Mouse (Mus musculus): ENCODE results near the gene Pkp4. TPM values are rescaled to one million over a fixed set of nuclear protein-coding genes. Genes with fewer than 3 reads are reported as not detected.
A peak's percentile ranks its signal among the peaks of the same experiment; 100 is the strongest.

Pkp4 gene
- polyA plus RNA-seq, 1 experiment from 2014 or later = 28.2 TPM

DNA sequence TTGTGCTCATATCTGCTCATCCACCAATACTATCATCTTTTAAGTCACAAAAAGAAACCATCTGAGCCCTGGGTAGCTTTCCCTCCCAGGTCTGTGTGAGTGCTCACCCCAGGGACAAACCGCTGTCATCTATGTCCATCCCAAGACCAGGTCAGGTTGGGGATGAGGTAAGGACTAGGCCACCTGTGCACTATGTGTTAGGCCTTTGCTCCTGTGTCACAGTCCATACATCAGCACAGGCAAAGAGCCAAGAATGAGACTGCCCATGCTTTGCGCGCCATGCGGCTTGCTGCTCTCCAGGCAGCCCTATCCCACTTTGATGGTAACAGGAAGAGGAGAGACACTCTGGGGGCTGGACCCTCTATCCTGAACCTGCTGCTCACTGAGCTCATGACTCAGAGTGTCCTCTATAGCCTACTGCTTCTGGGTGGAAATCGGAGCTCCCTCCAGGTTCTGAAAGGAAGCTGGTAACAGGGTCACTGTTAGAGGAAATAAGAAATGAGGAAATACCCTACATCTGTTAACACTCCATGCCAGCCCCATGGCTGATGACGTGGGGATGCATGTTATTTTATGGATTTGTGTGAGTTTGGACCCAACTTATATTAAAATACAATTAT, 182.1 kb downstream of the Pkp4 start:
- Histone ChIP-seq H3K4me1 (replicated peaks; ENCODE audit: control insufficient read depth, insufficient read depth, low read length) (no peaks in the 10 kb centered on the region), H3K27me3 (ENCODE audit: control insufficient read depth, insufficient read depth, low read depth, low read length) (no peaks in the 10 kb centered on the region)
- 88% methylated on average over 6 of the region's 6 CpGs for WGBS

DNA sequence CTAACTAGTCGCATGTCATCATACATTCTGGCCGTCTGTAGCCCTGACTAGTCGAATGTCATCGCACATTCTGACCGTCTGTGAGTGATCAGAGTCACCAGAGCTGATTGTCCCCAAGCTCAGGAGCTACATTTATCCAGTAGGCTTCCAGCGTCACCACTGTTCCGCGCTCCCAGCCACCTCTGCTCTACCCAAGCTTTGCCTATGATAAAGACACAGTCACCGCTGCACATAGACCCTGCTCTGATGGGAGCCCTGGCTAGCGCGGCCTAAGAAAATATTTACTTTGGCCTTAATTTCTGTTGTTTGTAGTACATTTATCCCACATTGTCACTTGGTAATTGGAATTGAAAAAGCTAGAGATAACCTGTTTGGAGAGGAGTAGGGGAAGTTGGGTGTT, 183.2 kb downstream of the Pkp4 start:
- no peak overlapping the region for H3K4me3 ChIP-seq (ENCODE audit: low read length)
- no peak overlapping the region for H3K4me2 ChIP-seq (ENCODE audit: low read depth, low read length)
- no peaks in the 10 kb centered on the region for H3K27me3 ChIP-seq (ENCODE audit: control insufficient read depth, insufficient read depth, low read depth, low read length)
- H3K27ac ChIP-seq (ENCODE audit: low read length) = no peak overlapping the region
- H3K4me1 ChIP-seq (replicated peaks; ENCODE audit: control insufficient read depth, insufficient read depth, low read length) = no peaks in the 10 kb centered on the region
- peaks cover 35% of the 10 kb centered on the region for H3K36me3 ChIP-seq (ENCODE audit: control insufficient read depth, insufficient read depth, low read length)
- ATAC-seq (ENCODE audit: low read depth) = no peak
- WGBS = 78% methylated on average over 11 of the region's 11 CpGs
- H3K9me3 ChIP-seq (ENCODE audit: control insufficient read depth, low read length) = no peaks in the 10 kb centered on the region
- no peak overlapping the region for H3K9ac ChIP-seq (ENCODE audit: low read length)

More for the DNA sequence above, 182.1 kb downstream of the Pkp4 start:
- H3K36me3 ChIP-seq (ENCODE audit: control insufficient read depth, insufficient read depth, low read length) = peaks cover 33% of the 10 kb centered on the region
- H3K4me3 ChIP-seq (ENCODE audit: low read length) = no peak overlapping the region
- H3K27ac ChIP-seq (ENCODE audit: low read length) = no peak overlapping the region
- H3K4me2 ChIP-seq (ENCODE audit: low read depth, low read length) = no peak overlapping the region
- ATAC-seq (ENCODE audit: low read depth) = no peak
- no peaks in the 10 kb centered on the region for H3K9me3 ChIP-seq (ENCODE audit: control insufficient read depth, low read length)
- H3K9ac ChIP-seq (ENCODE audit: low read length) = no peak overlapping the region

DNA sequence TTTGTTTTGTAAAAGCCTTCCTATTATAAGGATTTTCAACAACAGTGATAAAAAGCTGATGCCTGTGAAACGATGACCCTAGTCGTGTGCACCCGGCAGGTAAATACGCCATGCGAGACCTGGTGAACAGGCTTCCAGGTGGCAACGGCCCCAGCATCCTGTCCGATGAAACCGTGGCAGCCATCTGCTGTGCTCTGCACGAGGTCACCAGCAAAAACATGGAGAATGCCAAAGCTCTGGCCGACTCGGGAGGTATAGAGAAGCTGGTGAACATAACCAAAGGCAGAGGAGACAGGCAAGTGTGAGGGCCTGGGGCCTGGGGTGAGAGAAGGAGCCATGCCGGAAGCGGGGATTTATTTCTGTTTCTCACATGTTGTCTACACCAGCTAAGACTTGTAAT, 184.0 kb downstream of the Pkp4 start:
- no peak overlapping the region for H3K27ac ChIP-seq (ENCODE audit: low read length)
- no peaks in the 10 kb centered on the region for H3K4me1 ChIP-seq (replicated peaks; ENCODE audit: control insufficient read depth, insufficient read depth, low read length)
- peaks cover 35% of the 10 kb centered on the region for H3K36me3 ChIP-seq (ENCODE audit: control insufficient read depth, insufficient read depth, low read length)
- H3K27me3 ChIP-seq (ENCODE audit: control insufficient read depth, insufficient read depth, low read depth, low read length) = no peaks in the 10 kb centered on the region
- H3K4me3 ChIP-seq (ENCODE audit: low read length) = no peak overlapping the region
- no peak overlapping the region for H3K9ac ChIP-seq (ENCODE audit: low read length)
- H3K9me3 ChIP-seq (ENCODE audit: control insufficient read depth, low read length) = no peaks in the 10 kb centered on the region
- no peak for ATAC-seq (ENCODE audit: low read depth)
- WGBS = 90% methylated on average over 13 of the region's 13 CpGs
- no peak overlapping the region for H3K4me2 ChIP-seq (ENCODE audit: low read depth, low read length)

DNA sequence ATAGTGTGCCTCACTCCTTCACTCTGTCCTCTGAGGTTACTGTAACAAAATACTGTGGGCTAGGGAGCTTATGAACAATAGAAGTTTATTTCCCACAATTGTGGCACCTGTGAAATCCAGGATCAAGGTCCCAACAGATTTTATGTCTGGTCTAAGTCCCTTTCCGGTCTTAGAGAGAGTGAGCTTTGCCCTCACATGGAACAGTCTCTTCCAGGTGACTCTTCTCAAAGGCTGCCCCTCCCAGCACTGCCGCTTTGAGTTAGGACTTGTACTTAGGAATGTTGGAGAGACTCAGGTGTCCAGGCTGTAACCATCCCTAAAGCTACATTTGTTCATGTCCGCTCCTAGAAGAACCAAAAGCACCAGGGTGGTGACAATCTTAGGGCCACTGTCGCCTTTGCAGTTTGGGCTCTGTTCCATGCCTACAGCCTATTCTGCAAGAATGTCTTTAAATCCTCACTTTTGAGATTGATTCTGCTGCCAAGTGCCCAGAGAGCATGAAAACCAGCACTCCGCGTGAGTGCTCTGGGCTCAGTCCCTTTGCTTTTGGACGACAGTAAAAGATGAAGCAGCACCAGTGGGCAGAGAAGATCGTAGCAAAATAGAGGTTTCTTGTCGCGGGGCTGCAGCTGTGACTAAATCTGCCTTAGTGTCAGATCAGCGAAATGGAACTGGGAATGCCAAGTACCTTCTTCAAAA, 184.6 kb downstream of the Pkp4 start:
- 91% methylated on average over 11 of the region's 11 CpGs for WGBS
- H3K4me1 ChIP-seq (replicated peaks; ENCODE audit: control insufficient read depth, insufficient read depth, low read length) = no peaks in the 10 kb centered on the region
- no peak for ATAC-seq (ENCODE audit: low read depth)
- H3K9me3 ChIP-seq (ENCODE audit: control insufficient read depth, low read length) = no peaks in the 10 kb centered on the region
- no peak overlapping the region for H3K27ac ChIP-seq (ENCODE audit: low read length)
- no peak overlapping the region for H3K4me3 ChIP-seq (ENCODE audit: low read length)
- H3K9ac ChIP-seq (ENCODE audit: low read length) = no peak overlapping the region
- no peaks in the 10 kb centered on the region for H3K27me3 ChIP-seq (ENCODE audit: control insufficient read depth, insufficient read depth, low read depth, low read length)
- no peak overlapping the region for H3K4me2 ChIP-seq (ENCODE audit: low read depth, low read length)
- H3K36me3 ChIP-seq (ENCODE audit: control insufficient read depth, insufficient read depth, low read length) = peaks cover 31% of the 10 kb centered on the region

DNA sequence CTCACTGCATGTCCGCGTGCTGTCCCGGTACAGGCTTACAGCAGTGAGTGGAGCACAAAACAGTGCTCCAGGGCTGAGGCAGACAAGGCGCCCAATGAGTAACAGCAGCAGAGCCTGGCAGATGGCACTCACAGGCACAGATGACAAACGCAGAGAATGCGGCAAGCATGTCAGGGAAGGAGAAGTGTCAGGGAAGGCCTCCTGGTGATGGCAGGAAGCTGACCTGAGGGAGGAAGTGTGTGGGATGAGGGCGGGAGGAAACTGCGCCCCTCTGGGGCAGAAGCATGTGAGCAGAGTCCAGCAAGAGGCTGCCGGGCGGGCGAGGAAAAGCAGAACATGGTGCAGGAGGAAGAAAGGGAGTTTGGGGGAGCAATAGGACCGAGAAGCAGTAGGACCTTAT, 185.8 kb downstream of the Pkp4 start:
- no peak overlapping the region for H3K9ac ChIP-seq (ENCODE audit: low read length)
- 0 out of 2 replicates have a peak, but pooled peaks have one; percentile 16 for ATAC-seq (ENCODE audit: low read depth)
- H3K36me3 ChIP-seq (ENCODE audit: control insufficient read depth, insufficient read depth, low read length) = peaks cover 27% of the 10 kb centered on the region
- no peaks in the 10 kb centered on the region for H3K4me1 ChIP-seq (replicated peaks; ENCODE audit: control insufficient read depth, insufficient read depth, low read length)
- 67% methylated on average over 12 of the region's 12 CpGs for WGBS
- no peak overlapping the region for H3K4me2 ChIP-seq (ENCODE audit: low read depth, low read length)
- no peak overlapping the region for H3K27ac ChIP-seq (ENCODE audit: low read length)
- no peak overlapping the region for H3K4me3 ChIP-seq (ENCODE audit: low read length)
- H3K27me3 ChIP-seq (ENCODE audit: control insufficient read depth, insufficient read depth, low read depth, low read length) = no peaks in the 10 kb centered on the region
- no peaks in the 10 kb centered on the region for H3K9me3 ChIP-seq (ENCODE audit: control insufficient read depth, low read length)

DNA sequence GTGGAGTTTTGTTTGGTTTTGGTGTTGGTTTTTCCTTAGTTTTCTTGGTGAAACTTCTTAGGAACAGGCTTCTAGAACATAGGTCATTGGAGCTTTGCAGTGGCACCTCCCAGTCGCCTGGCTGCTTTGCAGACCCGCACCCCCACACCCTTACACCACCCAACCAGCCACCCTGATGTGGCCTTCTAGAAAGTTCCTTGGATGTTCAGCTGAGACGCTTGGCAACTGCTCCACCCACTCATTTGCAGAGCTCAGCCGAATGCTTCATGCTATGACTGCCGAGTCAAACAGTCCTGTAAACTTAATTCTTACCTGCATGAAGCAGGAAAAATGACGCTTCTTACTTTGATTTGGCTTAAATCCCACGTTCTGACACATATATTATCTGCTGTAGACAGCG, 187.9 kb downstream of the Pkp4 start:
- no peak for ATAC-seq (ENCODE audit: low read depth)
- Histone ChIP-seq H3K36me3 (ENCODE audit: control insufficient read depth, insufficient read depth, low read length) (peaks cover 25% of the 10 kb centered on the region), H3K9ac (ENCODE audit: low read length) (no peak overlapping the region), H3K9me3 (ENCODE audit: control insufficient read depth, low read length) (no peaks in the 10 kb centered on the region), H3K4me2 (ENCODE audit: low read depth, low read length) (no peak overlapping the region), H3K4me3 (ENCODE audit: low read length) (no peak overlapping the region), H3K27me3 (ENCODE audit: control insufficient read depth, insufficient read depth, low read depth, low read length) (no peaks in the 10 kb centered on the region), H3K27ac (ENCODE audit: low read length) (no peak overlapping the region), H3K4me1 (replicated peaks; ENCODE audit: control insufficient read depth, insufficient read depth, low read length) (no peaks in the 10 kb centered on the region)
- 80% methylated on average over 8 of the region's 8 CpGs for WGBS

DNA sequence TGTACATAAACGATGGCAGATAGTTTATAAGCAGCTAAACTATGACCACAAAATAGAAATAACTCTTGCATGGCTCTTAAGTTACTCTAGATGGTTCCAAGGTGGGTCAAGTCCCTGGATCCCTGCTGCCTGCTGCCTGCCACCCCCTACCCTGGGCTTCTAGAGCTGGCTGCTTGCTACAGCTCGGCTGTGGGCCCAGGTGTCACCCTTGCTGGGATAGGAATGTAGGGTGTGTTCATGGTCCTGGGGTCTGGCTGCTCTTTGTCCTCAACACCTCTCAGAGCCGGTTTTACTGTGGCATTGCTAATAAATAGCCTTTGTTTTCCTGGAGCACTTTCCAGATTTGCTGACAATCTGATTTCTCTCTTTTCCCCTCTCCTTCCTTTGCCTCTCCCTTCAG, 189.4 kb downstream of the Pkp4 start:
- peaks cover 19% of the 10 kb centered on the region for H3K36me3 ChIP-seq (ENCODE audit: control insufficient read depth, insufficient read depth, low read length)
- no peak for ATAC-seq (ENCODE audit: low read depth)
- no peaks in the 10 kb centered on the region for H3K27me3 ChIP-seq (ENCODE audit: control insufficient read depth, insufficient read depth, low read depth, low read length)
- H3K4me3 ChIP-seq (ENCODE audit: low read length) = no peak overlapping the region
- no peak overlapping the region for H3K9ac ChIP-seq (ENCODE audit: low read length)
- no peak overlapping the region for H3K27ac ChIP-seq (ENCODE audit: low read length)
- no peaks in the 10 kb centered on the region for H3K4me1 ChIP-seq (replicated peaks; ENCODE audit: control insufficient read depth, insufficient read depth, low read length)
- H3K9me3 ChIP-seq (ENCODE audit: control insufficient read depth, low read length) = no peaks in the 10 kb centered on the region
- WGBS = 46% methylated on average over 3 of the region's 3 CpGs
- no peak overlapping the region for H3K4me2 ChIP-seq (ENCODE audit: low read depth, low read length)

DNA sequence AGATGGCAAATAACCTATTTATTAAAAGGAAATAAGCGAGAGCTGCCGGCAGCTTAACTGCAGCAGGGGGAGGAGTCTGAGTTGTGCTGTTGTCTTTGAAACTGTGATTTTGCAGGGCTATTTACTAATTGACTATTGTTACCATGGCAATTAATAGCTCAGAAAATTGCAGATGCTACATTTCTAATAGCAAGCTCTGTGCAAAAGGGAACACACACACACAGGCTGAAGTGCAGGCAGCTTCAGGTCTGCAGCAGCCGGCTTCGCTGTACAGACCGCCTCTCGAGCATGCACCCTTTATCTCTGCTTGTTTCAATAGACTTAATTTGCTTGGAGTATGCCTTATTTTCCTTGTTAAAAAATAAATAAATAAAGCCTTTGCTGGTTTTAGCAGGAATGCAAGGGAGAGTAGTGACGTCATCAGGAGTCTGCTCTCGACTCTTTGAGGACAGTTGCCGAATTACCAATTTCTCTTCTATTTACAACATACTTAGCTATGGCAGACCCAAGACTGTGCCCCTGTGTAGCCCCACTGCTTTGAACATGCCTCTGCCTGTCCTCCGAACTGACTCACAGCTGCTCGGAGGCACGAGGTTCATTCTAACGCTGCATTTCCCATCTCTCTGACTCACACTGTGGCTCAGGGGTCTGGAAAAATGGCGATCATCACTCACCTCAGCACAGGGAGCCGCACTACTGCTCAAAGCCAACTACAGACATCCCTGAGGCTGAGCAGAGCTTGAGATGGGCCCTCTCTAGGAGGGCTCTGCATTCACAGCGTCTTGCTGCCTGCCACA, 190.9 kb downstream of the Pkp4 start:
- no peak for ATAC-seq (ENCODE audit: low read depth)
- H3K27me3 ChIP-seq (ENCODE audit: control insufficient read depth, insufficient read depth, low read depth, low read length) = no peaks in the 10 kb centered on the region
- no peaks in the 10 kb centered on the region for H3K9me3 ChIP-seq (ENCODE audit: control insufficient read depth, low read length)
- no peaks in the 10 kb centered on the region for H3K4me1 ChIP-seq (replicated peaks; ENCODE audit: control insufficient read depth, insufficient read depth, low read length)
- H3K4me3 ChIP-seq (ENCODE audit: low read length) = no peak overlapping the region
- H3K36me3 ChIP-seq (ENCODE audit: control insufficient read depth, insufficient read depth, low read length) = peaks cover 21% of the 10 kb centered on the region
- H3K27ac ChIP-seq (ENCODE audit: low read length) = no peak overlapping the region
- no peak overlapping the region for H3K9ac ChIP-seq (ENCODE audit: low read length)
- 73% methylated on average over 16 of the region's 16 CpGs for WGBS
- no peak overlapping the region for H3K4me2 ChIP-seq (ENCODE audit: low read depth, low read length)

DNA sequence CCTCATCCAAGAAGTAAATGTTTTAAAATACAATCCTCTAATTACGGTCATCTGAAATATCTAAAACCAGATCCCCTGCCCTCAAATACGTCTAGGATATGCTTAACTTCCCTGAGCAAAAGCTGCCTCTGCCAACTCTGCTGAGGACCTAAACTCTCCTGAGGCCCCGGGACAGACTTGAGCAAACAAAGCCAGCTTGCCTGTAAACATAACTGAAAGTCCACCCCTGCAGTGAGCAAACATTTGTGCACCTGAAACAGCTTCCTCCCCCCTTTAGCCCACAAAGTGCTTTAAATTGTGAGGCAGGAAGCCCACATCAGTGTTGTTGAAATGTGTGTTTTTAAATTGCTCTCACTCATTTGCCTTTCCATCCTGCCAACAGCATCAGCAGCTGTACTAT, 193.2 kb downstream of the Pkp4 start:
- H3K9me3 ChIP-seq (ENCODE audit: control insufficient read depth, low read length) = no peaks in the 10 kb centered on the region
- H3K4me3 ChIP-seq (ENCODE audit: low read length) = no peak overlapping the region
- no peaks in the 10 kb centered on the region for H3K27me3 ChIP-seq (ENCODE audit: control insufficient read depth, insufficient read depth, low read depth, low read length)
- no peaks in the 10 kb centered on the region for H3K4me1 ChIP-seq (replicated peaks; ENCODE audit: control insufficient read depth, insufficient read depth, low read length)
- H3K27ac ChIP-seq (ENCODE audit: low read length) = peak overlapping the region; percentile 60
- 42% methylated on average over 3 of the region's 3 CpGs for WGBS
- ATAC-seq (ENCODE audit: low read depth) = peak; percentile 59; the same call in 1 of the 2 replicates
- H3K36me3 ChIP-seq (ENCODE audit: control insufficient read depth, insufficient read depth, low read length) = peaks cover 17% of the 10 kb centered on the region
- H3K4me2 ChIP-seq (ENCODE audit: low read depth, low read length) = no peak overlapping the region
- H3K9ac ChIP-seq (ENCODE audit: low read length) = no peak overlapping the region

Data from lung, embryonic 16.5 days (tissue).